Mouse (Mus musculus) liver, embryonic 11.5 days (tissue): ENCODE data around the gene 4931409K22Rik. TPM values are rescaled to one million over a fixed set of nuclear protein-coding genes. Genes with fewer than 3 reads are reported as not detected.

Experiments used
- ATAC-seq: fragments of 200-750 bp; cut with Nextera tagmentation; replicated peaks from 2 replicates; pipeline ENCODE4 v1.8.0; 2017; ENCODE audit warnings: moderate number of reproducible peaks, mild to moderate bottlenecking, moderate TSS enrichment, moderate library complexity; ENCODE audit not compliant: low FRiP score
- DNase-seq: peaks from one replicate; pipeline ENCODE4 v3.0.0-alpha.2; 2017; ENCODE audit warnings: low spot score
- H3K27ac ChIP-seq: fragments of 300-500 bp; sonication (generic); 2 replicates; pipeline ENCODE4 v1.5.1; 2014; ENCODE audit warnings: mild to moderate bottlenecking, low read depth, low read length, control low read depth
- H3K27me3 ChIP-seq: fragments of 300-500 bp; sonication (generic); replicated peaks from 2 replicates; pipeline ENCODE4 v1.6.1; 2014; ENCODE audit warnings: low read length, mixed read lengths; ENCODE audit not compliant: control insufficient read depth, insufficient read depth
- H3K36me3 ChIP-seq: fragments of 300-500 bp; sonication (generic); 2 replicates; pipeline ENCODE4 v1.6.1; 2014; ENCODE audit warnings: mild to moderate bottlenecking, low read length, moderate library complexity, mixed read lengths; ENCODE audit not compliant: control insufficient read depth, insufficient read depth
- H3K4me1 ChIP-seq: fragments of 300-500 bp; sonication (generic); replicated peaks from 2 replicates; pipeline ENCODE4 v1.6.1; 2014; ENCODE audit warnings: low read length, mixed read lengths; ENCODE audit not compliant: control insufficient read depth, insufficient read depth
- H3K4me2 ChIP-seq: fragments of 300-500 bp; sonication (generic); 2 replicates; pipeline ENCODE4 v1.6.1; 2014; ENCODE audit warnings: mild to moderate bottlenecking, control low read depth, moderate library complexity
- H3K4me3 ChIP-seq: fragments of 300-500 bp; sonication (generic); 2 replicates; pipeline ENCODE4 v1.5.1; 2014; ENCODE audit warnings: low read depth, low read length, control low read depth
- H3K9ac ChIP-seq: fragments of 300-500 bp; sonication (generic); 2 replicates; pipeline ENCODE4 v1.6.1; 2014; ENCODE audit warnings: low read depth, low read length, control low read depth
- H3K9me3 ChIP-seq: fragments of 300-500 bp; sonication (generic); 2 replicates; pipeline ENCODE4 v1.6.1; 2016; ENCODE audit warnings: low read length, inconsistent platforms, mixed read lengths; ENCODE audit not compliant: control insufficient read depth
- WGBS: fragments of 180-500 bp; shearing (Covaris S2); extraction: QIAGEN DNeasy Blood & Tissue Kit; methylation state at CpG from one replicate; pipeline ENCODE4 v1.1.7; 2014; 5-methylcytosine and 5-hydroxymethylcytosine counted together
- polyA plus RNA-seq: library from polyadenylated mRNA; unstranded; fragments of >200 nt; fragmentation: Nextera tagmentation; extraction: Ambion mirVana; gene quantifications from 2 replicates; pipeline ENCODE4 v1.2.1, GENCODE M21; 2014

Gene 4931409K22Rik
- polyA plus RNA-seq: 0.18 TPM in 1 of 2 replicates, not detected in the other

DNA sequence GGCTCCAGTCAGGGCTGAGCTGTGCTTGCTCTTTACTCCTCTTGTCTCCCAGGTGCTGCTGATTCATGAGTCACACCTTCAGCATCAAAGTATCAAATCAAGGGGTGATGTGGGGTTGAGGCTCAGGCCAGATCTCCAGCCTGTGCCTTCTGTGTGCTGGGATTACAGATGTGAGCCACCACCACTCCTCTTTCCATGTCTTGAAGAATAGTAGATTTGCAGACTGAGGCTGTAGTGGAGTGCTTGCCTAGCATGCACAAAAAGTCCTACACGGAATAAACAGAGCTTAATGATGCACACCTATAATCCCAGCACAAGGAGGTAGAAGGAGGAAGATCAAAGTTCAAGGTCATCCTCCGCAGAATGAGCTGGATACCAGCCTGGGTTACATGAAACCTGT lies at the start of gene 4931409K22Rik:
TSS of gene 4931409K22Rik (minus strand) at position 101 of the 400 bp plus-strand sequence.
- peaks cover 9% of the 10 kb centered on the region for H3K27me3 ChIP-seq
- 54% methylated on average over 2 of the region's 2 CpGs for WGBS
- no peak for DNase-seq
- H3K9me3 ChIP-seq: no peaks in the 10 kb centered on the region
- no peak within 1 kb of the TSS for H3K4me2 ChIP-seq
- H3K36me3 ChIP-seq: no peaks in the 10 kb centered on the region
- ATAC-seq: no peak
- H3K4me1 ChIP-seq: no peaks in the 10 kb centered on the region
- H3K4me3 ChIP-seq: no peak within 1 kb of the TSS
- no peak within 1 kb of the TSS for H3K27ac ChIP-seq
- H3K9ac ChIP-seq: no peak within 1 kb of the TSS

DNA sequence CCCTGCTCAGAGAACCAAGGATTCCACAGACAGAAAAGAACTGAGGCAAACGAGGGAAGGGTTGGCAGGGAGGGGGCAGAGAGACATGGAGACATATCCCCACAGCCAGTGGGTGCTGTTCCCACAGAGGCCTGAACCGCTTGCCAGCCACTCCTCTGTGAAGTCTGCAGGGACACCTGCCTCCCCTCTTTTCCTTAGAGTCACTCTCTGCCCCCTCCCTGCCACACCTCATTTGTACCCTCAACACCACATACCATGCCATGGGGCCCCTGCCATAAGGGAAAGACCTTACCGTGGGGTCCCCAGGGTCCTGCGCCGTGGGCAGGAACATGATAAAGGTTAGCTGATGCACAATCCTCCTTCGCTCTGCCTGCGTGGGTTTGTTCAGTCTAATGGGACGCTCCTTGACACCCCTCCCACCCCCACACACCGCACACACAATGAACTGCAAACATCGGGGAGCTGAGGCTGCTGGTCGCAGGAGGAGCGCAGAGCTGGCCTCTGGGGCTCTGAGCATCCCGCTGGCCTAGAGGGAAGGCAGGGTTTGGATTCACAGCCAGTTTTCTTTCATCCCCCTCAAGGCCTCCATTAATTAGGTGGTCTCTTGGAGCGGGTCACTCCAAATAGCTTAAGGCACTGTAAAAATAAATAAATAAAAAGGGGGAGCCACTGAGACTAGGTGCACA lies 49.5 kb upstream of the 4931409K22Rik start:
- ATAC-seq (no peak), DNase-seq (no peak)
- Histone ChIP-seq H3K9ac (no peak overlapping the region), H3K4me2 (peak overlapping the region; percentile 33), H3K4me1 (peaks cover 30% of the 10 kb centered on the region), H3K4me3 (no peak overlapping the region), H3K36me3 (no peaks in the 10 kb centered on the region), H3K27me3 (peaks cover 86% of the 10 kb centered on the region), H3K27ac (no peak overlapping the region), H3K9me3 (no peaks in the 10 kb centered on the region)
- WGBS: 33% methylated on average over 14 of the region's 14 CpGs

DNA sequence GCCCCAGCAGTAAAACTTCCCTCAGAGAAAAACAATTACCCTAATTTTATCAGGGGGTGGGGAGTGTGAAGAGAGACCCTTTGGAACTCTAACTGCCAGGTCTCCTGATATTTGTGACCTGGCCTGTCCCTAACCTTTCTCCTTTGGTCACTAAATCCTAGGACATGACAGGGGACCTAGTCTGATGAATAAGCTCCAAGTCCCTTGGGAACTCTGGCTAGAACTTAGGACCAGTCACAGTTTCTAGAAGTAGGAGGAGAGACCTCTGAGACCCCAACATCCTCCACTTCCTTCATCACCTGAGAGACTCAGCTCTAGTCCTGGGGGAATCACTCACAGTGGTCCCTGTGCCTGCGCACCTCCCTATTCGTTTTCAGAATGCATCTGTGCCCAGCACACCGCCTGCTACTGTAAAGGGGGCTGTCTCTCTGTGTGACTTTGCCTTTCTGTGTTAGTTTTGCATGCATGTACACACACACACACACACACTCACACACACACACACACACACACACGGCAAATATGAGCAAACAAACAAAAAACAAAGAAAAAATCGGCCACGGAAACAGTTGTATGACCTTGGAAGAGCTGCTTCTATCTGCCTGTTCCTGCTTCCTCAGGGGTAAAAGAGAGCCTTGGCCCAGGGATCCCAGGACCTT lies 48.8 kb upstream of the 4931409K22Rik start:
- Histone ChIP-seq H3K4me2 (peak overlapping the region; percentile 57), H3K4me1 (peaks cover 31% of the 10 kb centered on the region), H3K4me3 (peak overlapping the region; percentile 56), H3K27ac (peak overlapping the region; percentile 33; the same call in 1 of the 2 replicates), H3K36me3 (no peaks in the 10 kb centered on the region), H3K9me3 (no peaks in the 10 kb centered on the region), H3K27me3 (peaks cover 90% of the 10 kb centered on the region), H3K9ac (peak overlapping the region; percentile 57)
- 26% methylated on average over 6 of the region's 6 CpGs for WGBS
- DNase-seq (no peak), ATAC-seq (no peak)

DNA sequence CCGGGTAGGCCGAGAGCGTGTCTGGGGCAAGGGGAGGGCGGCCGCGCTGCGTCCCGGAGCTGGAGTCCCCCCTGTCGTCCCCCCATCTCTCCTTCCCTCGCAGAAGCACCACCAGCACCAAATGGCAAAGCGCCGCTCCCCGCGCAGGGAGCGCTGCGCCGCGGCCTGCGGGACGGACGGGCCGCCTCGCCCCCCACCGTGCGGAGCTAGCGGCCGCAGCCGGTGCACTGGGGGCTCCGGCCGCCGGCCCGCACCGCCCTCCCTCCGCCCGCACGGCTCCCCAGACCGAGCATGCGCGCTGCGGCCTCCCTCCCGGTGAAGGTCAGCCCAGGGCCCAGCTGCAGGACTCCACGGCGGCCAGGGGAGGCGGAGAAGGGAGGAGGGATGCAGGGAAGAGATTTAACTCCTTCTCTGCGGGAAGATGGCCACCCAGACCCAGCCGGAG lies 48.1 kb upstream of the 4931409K22Rik start:
- Histone ChIP-seq H3K27me3 (peaks cover 95% of the 10 kb centered on the region), H3K36me3 (no peaks in the 10 kb centered on the region), H3K4me1 (peaks cover 31% of the 10 kb centered on the region), H3K27ac (peak overlapping the region; percentile 33), H3K9me3 (no peaks in the 10 kb centered on the region), H3K4me3 (peak overlapping the region; percentile 56), H3K9ac (peak overlapping the region; percentile 57), H3K4me2 (peak overlapping the region; percentile 57)
- peak; percentile 77 for DNase-seq
- 1% methylated on average over 43 of the region's 46 CpGs for WGBS
- peak; percentile 58 for ATAC-seq

DNA sequence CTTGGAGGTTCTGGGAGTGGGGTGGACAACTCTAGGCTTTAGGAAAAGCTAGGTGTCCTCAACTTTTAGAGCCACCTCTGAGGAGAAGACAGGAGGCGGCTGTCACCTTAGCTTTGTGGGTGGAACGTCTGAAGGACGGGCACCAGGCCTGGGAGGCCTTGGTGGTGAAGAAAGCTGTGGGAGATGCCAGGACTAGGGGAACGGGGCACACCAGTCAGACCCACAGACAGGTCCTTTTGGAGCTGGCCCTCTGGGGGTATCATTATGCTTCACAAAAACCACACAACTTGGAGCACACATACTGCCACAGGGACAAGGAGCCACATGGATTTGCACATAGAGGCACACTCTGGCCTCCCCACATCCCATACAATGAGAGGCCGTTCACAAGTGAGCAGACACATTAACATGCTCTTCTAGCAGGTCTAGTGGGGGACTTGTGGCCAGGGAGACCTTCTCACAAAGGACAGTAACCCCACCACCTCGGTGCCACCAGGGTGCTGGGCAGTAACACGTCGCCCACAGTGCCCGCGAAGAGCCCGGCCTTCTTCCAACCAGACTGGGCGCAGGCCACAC lies 47.6 kb upstream of the 4931409K22Rik start:
- H3K4me2 ChIP-seq: peak overlapping the region; percentile 57
- H3K27ac ChIP-seq: peak overlapping the region; percentile 33
- 29% methylated on average over 12 of the region's 12 CpGs for WGBS
- DNase-seq (no peak), ATAC-seq (0 out of 2 replicates have a peak, but pooled peaks have one; percentile 4)
- H3K9me3 ChIP-seq: no peaks in the 10 kb centered on the region
- H3K27me3 ChIP-seq: peaks cover 95% of the 10 kb centered on the region
- H3K4me1 ChIP-seq: peaks cover 29% of the 10 kb centered on the region
- peak overlapping the region; percentile 56 for H3K4me3 ChIP-seq
- H3K36me3 ChIP-seq: no peaks in the 10 kb centered on the region
- peak overlapping the region; percentile 57 for H3K9ac ChIP-seq

DNA sequence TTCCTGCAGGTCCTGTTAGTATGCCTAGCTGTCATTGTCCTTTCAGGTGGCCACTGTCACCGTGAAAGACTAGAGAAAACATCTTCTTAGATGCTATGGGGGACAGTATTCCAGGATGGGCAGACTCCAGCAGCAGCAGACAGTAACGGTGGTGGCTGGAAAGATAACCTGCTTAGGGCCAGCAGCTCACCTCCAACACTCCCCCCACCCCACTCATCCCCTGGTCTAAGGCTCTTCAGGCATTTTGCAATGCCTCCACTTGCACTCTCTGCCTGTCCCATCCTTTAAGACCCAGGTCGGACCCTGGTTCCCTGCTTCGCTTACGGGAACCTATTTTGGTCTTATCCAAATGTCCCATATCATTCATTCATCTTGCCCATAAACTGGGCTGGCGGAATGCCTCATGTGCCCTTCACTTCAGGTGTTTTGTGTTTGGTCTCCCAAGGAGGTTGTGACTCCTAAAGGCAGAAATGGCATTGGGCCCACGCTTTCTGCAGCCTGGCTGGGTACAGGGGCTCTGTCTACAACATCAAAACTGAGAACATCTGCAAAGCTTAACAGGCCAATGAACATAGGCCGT lies 46.9 kb upstream of the 4931409K22Rik start:
- H3K27ac ChIP-seq: no peak overlapping the region
- peaks cover 99% of the 10 kb centered on the region for H3K27me3 ChIP-seq
- no peak overlapping the region for H3K4me3 ChIP-seq

DNA sequence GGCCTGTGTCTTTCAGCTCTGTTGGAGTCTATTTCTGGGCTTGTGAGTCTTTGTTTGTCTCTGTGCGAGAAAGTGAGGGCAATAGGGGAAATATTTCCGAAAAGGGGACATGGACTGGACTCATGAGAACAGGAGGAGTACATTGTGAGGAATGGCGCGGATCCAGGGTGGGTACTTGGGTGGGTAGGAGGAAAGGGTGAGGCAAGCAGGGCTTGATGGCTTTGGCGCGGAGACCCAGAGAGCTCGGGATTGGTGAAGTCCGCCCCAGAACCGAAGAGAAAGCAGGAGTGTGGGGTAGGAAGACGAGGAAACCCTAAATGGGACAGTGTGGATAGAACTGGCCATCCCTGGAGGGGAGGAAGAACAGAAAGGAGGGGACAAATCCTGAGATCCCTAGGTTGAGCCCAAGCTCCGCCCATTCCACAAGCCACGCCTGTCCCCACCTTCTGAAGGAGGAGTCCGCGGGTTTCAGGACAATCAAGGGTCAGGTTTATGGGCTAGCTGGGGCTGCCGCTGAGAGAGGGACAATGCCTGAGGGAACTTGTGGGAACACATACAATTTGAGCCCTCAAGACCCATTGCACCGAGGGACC lies 46.2 kb upstream of the 4931409K22Rik start:
- ATAC-seq: peak; percentile 47
- no peak for DNase-seq
- H3K9ac ChIP-seq: peak overlapping the region; percentile 68
- no peaks in the 10 kb centered on the region for H3K9me3 ChIP-seq
- peaks cover 99% of the 10 kb centered on the region for H3K27me3 ChIP-seq
- WGBS: 4% methylated on average over 16 of the region's 16 CpGs
- peak overlapping the region; percentile 55 for H3K4me3 ChIP-seq
- peak overlapping the region; percentile 65 for H3K4me2 ChIP-seq
- H3K27ac ChIP-seq: peak overlapping the region; percentile 62
- no peaks in the 10 kb centered on the region for H3K36me3 ChIP-seq
- H3K4me1 ChIP-seq: peaks cover 29% of the 10 kb centered on the region

More for the DNA sequence above, 46.9 kb upstream of the 4931409K22Rik start:
- peaks cover 29% of the 10 kb centered on the region for H3K4me1 ChIP-seq
- DNase-seq (no peak), ATAC-seq (no peak)
- H3K36me3 ChIP-seq: no peaks in the 10 kb centered on the region
- peak overlapping the region; percentile 65; the same call in 1 of the 2 replicates for H3K4me2 ChIP-seq
- 57% methylated on average over 8 of the region's 8 CpGs for WGBS
- no peak overlapping the region for H3K9ac ChIP-seq
- no peaks in the 10 kb centered on the region for H3K9me3 ChIP-seq
